Mouse (Mus musculus) lung, adult 2 months (tissue): ENCODE data around the gene Clstn2.

ENCODE experiments used
- CTCF ChIP-seq: fragments of 200-500 bp; IDR thresholded peaks from 2 replicates; pipeline ENCODE4 v1.5.1; 2011; ENCODE audit warnings: mild to moderate bottlenecking, low read length, control low read depth; ENCODE audit not compliant: insufficient read depth
- POLR2A ChIP-seq: fragments of 200-500 bp; IDR thresholded peaks from 2 replicates; pipeline ENCODE4 v1.6.1; 2011; ENCODE audit warnings: low read depth, mild to moderate bottlenecking, control low read depth, low read length, borderline replicate concordance; ENCODE audit errors: extremely low read depth

DNA sequence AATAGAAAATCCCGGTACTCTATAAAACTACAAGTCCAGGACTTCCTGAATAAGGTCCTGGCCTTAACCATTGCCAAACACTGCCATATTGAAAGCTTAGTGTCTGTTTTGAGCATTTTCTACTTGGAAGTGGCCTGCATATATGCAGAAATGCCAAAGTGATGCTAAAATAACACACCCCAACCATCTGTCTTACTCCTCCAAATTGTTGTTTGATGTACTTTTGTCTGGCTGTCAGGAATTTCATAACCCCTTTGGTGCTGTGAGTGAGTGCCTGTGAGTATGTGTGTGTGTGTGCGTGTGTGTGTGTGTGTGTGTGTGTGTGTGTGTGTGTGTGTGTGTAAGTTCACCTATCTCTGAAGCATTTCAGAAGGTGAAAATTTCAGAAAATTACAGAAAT lies 13.1 kb downstream of the Clstn2 start:
- no peak for TF ChIP-seq POLR2A
- no peak for TF ChIP-seq CTCF
